Mouse (Mus musculus): ENCODE data around the gene Ppp2r5b.
A peak's percentile ranks its signal among the peaks of the same experiment; 100 is the strongest.

Gene Ppp2r5b

DNA sequence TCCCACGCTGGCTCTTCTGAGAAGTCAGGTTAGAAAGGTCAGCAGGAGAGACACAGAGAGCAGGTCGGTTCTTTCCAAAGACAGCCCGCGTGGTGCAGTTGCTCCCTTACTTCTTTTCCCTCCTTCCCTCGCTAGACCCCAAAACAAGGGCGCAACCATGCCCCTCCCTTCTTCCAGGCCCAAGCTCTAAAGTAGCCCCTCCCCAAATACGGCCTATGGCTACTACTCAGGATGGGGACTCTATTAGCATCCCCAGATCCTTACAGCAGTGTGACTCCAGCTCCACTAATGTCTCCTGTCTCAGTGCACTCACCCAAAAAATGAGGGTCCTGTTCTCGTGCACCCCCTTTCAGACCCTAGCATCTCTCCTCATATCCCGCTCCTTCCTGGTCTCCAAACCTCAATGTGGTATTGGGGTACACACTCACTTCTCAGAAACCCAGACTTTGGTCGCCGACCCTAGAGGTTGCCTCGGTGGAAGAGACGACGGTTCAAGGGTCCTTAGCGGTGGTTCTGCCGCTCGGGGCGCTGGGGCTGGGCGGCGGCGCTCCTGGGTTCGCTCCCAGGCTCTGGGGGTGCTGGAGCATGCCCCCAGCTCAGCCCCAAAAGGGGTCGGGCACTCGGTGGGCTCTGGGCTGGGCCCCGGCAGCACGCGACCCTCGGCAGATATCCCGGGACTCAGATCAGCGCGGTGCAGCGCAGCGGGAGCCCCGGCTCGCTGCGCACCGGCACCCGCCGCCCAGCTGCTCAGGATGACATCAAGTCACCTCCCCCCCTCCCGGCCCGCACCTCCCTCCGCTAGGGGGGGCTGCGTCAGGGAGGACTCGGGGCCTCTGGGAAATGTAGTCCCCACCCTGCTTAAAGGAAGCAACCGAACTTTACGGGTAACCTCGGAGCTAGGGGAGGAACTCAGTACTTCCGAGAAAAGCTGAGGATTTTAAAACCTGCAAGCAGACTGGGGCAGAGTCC lies at the start of gene Ppp2r5b:
TSS of gene Ppp2r5b (minus strand) at position 789 of the 969 bp plus-strand sequence.
- DNase-seq (ENCODE audit: low spot score in 2 of 2), result peak; percentile 92 to 93

DNA sequence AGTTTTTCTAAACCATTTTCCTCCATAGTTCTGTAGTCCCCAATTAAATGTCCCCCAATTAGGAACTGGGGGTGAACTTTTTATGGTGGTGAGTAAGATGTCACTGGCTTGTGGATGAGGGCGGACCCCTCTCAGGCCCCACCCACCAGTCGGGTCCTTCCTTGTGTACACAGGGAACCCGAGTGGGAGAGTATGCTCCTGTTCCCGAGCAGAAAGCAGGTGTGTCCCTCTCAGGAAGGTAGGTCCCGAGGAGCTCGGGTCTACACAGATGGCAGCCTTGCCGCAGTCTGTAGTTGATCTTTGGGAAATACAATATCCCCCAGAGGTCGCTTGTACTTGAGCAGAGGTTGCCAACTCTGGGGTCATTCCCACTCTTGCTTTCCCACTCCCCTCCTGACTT lies 49.6 kb upstream of the Ppp2r5b start:
- no peak for DNase-seq (ENCODE audit: low spot score in 2 of 2)

DNA sequence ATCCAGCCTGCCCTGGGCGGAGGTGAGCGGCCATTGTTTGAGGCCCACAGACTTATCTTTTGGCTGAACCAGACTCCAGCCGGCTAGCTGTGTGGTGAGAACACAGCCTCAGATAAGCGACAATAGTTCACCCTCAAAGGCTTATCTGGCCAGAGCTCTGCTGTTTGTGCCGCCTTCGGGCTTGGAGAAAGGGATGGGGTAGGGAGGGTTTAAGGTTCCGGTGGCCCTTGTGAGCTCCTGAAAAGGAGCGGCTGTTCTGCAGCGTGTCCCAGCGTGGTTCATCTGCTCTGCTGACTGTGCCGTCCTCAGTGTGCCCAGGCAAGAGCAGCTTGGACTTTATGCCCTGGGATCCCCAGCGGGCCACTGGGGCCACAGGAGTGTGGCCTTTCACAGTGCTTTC lies 48.8 kb upstream of the Ppp2r5b start:
- no peak for DNase-seq (ENCODE audit: low spot score in 2 of 2)

DNA sequence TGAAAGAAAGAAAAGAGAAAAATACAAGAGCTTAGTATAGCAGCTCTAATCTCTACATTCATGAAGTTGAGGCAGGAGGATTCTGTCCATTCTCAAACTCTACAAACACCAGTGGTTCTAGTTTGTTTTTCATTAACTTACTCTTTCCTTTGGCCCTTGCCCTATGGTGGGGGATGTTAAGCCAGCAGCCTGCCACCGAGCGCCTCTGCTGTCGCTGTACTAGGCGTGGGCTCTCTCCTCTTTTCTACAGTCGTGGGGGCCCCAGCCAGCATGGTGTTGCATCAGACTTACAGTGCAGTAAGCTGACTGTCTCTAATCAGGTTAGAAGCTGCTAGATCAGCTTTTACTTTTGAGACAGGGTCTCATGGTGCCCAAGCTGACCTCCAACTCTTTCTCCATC lies 47.3 kb upstream of the Ppp2r5b start:
- DNase-seq (ENCODE audit: low spot score in 2 of 2), result no peak

DNA sequence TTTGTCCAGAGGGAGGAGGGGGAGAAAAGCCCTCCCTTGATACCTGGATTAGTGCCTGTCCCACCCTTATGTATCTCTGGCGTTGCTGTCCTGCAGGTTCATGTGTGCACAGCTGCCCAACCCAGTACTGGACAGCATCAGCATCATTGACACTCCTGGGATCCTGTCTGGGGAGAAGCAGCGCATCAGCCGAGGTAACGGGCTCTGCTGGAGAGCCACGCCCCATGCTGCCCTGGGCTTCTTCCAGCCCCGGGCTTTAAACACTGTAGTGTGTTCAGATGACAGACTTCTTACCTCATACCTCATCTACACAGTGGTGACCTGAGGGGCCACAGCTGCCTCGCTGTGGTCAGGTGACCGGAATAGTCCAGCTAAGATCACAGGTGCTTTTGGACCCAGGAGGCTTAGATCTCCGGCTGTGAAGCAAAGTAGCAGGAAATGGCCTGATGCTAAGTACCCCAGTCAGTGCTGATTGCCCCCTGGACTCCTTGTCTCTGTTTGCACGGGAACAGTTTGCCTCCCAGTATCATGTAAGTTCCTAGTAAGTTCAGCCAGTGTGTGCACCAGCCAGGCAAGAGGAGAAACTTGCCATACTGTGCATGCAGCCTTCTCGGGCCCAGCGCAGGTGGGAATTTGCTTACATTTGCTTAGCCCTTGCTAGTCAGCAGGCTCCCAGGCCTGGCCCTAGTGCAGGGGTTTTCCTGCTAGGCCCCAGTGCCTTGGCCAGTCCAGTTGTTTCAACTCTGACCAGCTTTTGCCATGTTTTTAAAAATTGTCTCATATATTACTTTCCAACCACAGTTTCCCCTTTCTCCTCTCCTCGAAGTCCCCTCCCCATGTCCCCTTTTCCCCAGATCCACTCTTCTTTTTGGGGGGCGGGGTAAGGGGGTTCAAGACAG lies 45.7 kb upstream of the Ppp2r5b start:
- DNase-seq (ENCODE audit: low spot score in 2 of 2), result no peak

DNA sequence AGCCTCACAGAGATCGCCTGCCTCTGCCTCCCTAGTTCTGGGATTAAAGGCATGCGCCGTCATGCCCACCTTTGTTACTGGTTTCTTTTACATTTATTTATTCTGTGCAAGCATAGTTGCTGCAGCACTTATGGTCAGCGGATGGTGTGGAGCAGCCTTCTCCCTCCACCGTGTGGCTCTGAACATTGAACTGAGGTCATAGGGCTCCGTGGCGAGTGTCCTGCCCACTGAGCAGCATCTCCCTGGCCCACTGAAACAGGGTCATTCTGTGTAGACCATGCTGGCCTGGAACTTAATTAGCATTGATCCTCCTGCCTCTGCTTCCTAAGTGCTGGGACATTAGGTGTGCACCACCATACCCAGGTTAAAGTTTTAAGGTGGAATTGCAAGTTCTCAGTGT lies 44.9 kb upstream of the Ppp2r5b start:
- no peak for DNase-seq (ENCODE audit: low spot score in 2 of 2)

DNA sequence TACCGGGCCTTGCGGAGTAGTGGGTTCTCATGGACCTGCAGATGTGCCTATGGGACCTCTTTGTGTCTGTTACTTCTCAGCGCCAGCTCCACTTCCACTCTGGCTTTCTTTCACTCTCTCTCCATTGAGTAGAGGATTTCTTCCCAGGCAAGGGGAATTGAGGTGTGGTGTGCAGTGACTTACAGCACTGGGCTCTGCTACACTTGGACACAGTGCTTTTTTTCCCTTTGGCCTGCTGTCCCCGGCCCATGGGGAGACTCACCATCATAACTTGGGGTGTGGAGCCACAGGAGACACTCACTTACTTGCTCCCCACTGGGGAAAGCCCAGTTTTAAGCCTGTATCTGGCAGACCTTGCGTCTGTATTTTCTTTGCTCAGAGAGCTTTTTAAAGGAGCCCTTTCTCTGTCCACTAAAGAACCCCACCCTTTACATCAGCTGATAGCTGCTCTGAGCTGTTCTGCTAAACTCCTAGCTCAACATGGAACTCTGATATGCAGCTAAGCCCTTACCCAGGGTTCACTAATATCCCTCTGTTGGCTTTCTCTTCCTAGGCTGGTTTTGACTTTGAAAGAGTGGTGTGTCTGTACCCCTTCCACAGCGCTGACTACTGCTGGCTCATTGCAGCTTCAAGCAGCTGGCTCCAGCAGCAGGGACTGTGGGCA lies 43.9 kb upstream of the Ppp2r5b start:
- DNase-seq (ENCODE audit: low spot score in 2 of 2), result no peak

DNA sequence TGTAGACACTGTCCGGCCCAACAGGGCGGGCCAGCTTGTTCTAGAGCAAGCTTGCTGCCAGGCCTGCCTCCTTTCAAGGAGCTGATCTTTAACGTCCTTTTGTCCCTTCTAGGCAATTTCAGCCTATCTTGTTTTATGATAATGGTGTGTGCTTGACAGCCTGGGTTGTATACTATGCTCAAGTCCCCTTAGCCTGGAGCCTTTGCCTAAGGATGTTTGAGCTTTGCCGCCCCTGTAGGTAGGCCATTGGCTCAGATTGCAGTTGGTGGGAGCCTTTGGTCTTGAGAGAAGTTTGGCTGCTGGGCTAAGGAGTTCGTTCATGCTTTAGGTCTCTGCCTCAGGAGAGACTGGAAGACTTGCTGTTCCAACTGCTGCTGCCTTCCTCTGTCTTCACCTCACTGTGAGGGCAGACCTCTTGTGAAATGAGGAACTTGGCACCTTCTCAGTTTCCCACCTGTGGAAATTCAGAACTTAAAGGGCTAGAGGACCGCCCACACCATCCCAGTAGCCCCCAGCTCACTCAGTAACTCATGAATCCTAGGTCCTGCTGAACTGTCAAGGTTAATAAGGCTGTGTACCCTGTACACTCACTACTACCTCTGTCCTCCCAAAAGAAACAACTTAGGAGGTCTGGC lies 42.9 kb upstream of the Ppp2r5b start:
- no peak for DNase-seq (ENCODE audit: low spot score in 2 of 2)

DNA sequence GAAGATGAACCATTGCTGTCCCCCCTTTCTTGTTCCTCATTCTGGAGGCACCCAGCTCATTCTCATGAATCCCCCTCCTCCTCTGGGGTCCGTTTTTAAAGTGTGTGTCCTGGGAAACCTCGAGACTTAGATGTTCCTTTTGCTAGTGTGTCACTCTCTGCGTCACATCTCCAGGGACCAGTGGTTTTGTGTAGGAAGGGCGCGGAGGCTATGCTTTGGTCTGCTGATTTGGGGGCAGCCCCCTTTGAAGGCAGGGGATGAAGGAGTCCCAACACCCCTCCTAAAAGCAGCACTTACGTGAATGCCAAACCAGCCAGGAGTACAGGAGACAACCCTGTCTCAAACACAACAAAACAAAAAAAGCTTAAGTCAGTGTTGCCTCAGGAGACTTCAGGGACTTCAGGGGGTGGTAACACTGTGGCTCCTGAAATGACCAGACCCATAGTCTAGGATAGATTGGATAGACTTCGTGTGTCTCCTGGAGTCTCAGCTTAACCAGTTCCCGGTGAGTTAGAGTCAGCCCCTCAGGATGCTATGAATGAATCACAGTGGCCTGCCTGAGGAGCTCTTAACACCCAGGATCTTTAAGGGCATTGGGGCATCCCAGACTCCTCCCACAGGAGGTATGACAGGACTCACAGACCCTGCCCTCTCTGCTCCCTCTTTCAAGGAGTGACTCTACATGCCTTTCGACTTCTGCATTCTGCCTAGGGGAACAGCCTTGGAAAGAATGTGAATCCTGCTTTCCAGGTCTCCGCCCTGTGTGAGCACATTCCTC lies 42.2 kb upstream of the Ppp2r5b start:
- DNase-seq (ENCODE audit: low spot score in 2 of 2), result no peak

DNA sequence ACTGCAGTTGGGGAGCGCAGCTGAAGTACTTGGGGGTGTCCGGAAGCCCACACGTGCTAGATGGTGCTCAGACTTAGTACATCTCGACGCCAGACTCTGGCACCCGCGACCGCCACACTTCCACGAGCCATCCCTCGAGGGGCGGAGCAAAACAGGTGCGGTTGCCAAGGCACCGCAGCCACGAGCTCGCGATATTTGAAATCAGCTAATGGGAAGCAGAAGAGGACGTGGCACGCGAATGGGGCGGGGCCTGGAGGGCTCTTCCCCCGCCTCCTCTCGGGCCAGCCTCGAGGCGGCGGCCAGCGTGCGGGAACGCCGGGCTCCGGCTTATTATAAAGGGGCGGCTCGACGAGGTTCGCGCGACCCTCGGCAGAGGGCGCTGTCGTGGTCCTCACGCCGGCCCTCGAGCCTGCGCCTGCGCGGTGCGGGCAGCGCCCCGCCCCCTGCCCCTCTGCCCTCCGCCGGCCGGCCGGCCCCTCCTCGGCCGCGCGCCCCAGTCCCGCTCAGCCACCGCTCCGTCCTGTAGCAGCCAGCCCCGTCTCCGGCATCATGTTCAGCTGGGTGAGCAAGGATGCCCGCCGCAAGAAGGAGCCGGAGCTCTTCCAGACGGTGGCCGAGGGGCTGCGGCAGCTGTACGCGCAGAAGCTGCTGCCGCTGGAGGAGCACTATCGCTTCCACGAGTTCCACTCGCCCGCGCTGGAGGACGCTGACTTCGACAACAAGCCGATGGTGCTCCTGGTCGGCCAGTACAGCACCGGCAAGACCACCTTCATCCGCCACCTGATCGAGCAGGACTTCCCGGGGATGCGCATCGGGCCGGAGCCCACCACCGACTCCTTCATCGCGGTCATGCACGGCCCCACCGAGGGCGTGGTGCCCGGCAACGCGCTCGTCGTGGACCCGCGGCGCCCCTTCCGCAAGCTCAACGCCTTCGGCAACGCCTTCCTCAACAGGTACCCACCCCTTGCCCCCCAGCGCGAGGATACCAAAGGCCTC lies 41.1 kb upstream of the Ppp2r5b start, which contains the start of gene Ehd1:
TSS of gene Ehd1 (plus strand) at position 300 of the 996 bp plus-strand sequence.
- DNase-seq (ENCODE audit: low spot score in 2 of 2), result peak; percentile 92 to 96

DNA sequence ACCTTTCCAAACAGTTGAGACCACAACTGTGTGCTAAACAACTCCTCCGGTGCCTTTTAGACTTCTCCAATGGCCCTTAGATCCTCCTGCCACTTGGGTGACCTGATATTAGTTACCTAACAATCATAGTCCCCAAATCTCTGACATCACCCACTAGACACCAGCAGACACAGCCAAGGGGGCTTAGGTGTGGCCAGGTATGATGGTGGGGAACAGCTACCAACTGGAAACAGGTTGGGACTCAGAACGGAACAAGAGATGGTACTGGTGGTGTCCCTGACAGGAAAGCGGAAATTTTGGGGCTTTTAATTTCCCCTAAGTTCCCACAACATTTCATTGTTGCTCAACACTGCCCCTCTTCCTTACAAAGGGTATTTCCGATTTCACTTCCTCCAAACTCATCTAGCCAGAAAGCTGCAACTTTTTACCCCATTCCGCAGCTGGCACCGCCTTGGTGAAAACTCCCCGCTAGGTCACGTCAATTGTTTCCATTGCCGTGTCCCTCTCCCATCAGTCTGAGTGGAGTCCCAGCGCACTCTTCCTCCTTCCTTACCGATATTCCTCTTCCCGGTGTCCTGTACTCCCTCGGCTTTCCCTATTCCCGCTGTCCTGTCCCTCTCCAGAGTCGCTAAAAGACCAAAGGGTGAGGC lies 40.2 kb upstream of the Ppp2r5b start:
- no peak for DNase-seq (ENCODE audit: low spot score in 2 of 2)

DNA sequence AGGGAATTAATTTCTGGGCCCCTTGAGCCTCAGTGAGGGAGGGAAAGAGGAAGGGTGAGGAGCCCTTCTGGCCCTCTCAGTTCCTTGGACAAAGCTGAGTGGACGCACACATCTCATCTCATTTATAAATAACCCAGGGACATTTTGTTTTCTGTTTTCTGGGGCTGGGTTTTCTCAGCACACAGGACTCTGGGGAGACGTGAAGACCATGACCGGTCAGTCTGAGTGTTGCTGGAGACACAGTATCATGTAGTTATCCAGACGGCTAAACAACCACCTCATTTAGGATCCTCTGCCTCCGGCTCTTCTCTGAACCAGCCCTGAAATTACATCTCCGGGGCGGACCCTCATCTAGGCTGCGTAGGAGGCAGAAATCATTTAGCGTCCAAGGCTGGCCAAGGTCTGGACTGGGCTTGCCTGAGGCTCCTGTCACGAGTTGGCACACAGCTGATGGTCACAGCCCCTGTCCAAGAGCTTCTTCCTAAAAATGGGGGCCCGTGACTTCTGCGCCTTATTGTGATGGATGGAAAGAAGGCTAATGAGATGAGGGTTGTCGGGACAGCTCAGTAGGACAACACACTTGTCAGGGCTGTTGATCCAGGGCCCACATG lies 38.4 kb upstream of the Ppp2r5b start:
- DNase-seq (ENCODE audit: low spot score in 2 of 2), result no peak

DNA sequence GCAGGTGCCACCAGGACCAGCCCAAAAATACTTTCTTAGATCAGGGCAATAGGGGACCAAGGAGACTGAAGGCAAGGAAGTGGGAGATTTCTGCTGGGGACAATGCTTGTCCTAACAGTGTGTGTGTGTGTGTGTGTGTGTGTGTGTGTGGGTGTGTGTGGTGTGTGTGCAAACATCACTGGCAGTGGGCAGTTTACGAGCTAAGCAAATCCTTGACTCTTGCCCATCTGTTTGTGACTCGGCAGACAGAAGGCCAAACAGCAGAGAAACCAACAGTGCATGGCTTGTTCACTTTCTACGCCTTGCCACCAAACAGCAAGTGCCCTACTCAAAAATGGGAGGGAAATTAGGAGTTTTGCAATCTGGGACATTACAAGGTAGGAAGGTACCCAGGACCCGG lies 37.9 kb upstream of the Ppp2r5b start:
- no peak for DNase-seq (ENCODE audit: low spot score in 2 of 2)

DNA sequence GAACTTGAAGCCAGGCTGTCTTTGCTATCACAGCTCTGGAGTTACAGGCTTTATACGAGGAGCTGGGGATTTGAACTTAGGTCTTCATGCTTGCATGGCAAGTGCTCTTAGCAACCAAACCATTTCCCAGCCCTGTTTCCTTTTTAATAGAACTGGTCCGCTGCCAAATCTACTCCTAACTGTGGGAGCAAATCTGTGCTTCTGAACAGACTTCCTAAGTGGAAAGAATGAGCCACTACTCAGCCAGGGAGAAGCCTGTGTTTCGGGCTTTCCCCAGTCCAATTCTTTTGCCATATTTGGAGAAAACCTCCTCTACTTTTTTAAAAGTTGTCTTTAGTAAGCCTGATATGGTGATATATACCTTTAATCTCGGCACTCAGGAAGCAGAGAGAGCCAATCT lies 37.1 kb upstream of the Ppp2r5b start:
- DNase-seq (ENCODE audit: low spot score in 2 of 2), result peak in 1 of 2 experiments; percentile 31

DNA sequence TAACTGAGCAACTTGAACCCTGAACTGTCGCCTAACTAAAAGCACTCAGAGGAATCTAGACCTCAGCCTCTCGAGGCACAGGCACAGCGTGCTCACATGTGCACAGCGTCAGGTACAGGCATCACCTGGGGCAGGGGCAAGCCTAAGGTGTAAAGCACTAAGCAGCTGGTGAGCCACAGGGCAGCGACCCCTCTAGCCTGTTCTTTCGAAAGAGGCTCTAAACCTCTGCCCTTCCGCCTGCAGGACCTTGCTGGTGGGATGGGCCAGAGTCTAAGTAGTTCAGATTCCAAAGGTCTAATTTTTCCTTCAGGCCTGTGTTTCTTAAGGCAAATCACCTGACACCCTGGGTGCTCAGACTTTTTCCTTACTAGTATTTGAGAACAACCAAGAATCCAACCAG lies 36.4 kb upstream of the Ppp2r5b start:
- DNase-seq (ENCODE audit: low spot score in 2 of 2), result no peak

DNA sequence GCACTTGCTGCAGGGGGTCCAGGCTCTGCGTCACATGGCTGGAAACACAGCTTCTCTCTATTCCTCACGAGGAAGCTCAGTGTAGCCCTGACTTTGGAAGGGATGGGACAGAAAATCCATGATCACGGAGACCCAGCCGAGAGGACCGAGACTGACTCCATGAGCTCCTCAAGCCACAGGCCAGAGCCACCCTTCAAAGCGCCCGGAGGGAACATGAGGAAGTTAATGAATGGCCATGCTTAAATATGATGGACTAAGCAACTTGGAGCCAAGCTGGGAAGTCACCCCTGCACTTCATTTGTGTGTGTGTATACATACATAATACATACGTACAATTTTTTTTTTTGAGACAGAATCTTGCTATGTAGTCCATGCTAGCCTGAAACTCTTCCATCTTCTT lies 35.5 kb upstream of the Ppp2r5b start:
- no peak for DNase-seq (ENCODE audit: low spot score in 2 of 2)

DNA sequence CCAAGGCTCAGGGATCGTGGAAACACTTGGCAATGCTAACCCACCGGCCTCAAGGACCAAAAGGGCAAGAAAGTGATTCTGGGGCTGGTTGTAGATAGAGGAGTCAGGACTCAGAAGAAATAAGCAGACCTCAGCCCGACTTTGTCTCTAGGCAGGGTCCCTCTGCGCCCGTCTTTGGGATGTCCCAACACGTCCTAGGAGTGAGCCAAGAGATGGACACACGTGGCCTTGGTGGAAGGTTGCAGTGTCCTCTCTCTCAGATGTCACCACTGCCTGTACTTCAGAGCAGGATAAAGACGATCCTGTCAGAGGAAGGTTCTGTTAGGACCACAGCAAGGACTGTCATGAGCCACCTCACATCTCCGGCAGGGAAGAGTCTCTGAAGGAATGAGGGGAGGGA lies 35.0 kb upstream of the Ppp2r5b start:
- no peak for DNase-seq (ENCODE audit: low spot score in 2 of 2)

DNA sequence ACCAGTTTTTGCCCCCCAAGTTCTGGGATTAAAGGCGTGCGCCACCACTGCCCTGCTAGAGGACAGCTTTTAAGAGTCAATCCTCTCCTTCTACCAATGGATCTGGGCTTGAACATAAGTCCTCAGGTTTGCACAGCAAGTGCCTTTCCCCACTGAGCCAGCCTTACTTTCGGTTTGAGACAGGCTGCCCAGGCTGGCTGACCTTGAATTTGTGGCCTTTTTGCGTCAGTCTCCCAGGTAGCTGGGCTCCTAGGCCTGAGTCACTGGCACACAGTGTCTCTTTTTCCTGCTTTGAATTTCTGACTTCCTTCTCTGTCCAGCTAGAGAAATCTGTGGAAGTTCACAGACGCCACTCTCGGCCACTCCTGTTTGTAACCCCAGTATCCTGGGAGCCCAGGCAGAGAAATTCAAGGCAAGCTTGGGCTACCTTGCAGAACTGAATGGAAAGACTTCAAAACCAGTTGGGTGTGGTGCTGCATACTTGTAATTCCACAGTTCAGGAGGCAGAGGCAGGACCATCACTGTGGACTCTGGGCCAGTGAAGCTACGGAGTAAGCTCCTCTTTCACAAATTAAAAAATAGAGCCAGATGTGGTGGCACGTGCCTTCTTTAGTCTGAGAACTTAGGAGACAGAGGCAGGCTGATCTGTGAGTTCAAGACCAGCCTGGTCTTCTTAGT lies 34.3 kb upstream of the Ppp2r5b start:
- no peak for DNase-seq (ENCODE audit: low spot score in 2 of 2)

Measured in right cerebral cortex, adult 2 months (tissue).